Mouse (Mus musculus) bone marrow, adult 2 months (tissue): ENCODE measurements around the gene Fmnl2.

ENCODE experiments used
- CTCF ChIP-seq: fragments of 200-500 bp; IDR thresholded peaks from 2 replicates; pipeline ENCODE4 v1.5.1; 2011; ENCODE audit warnings: low read length, control low read depth; ENCODE audit not compliant: control insufficient read depth, insufficient read depth
- POLR2A ChIP-seq: fragments of 200-500 bp; IDR thresholded peaks from 2 replicates; pipeline ENCODE4 v1.6.1; 2011; ENCODE audit warnings: low read depth, mild to moderate bottlenecking, control low read depth, low read length, borderline replicate concordance; ENCODE audit not compliant: control insufficient read depth

GRCm38 (mm10) chr2:52918094-52918493 is 60.4 kb downstream of the Fmnl2 start:
- no peak for TF ChIP-seq CTCF
- TF ChIP-seq POLR2A: no peak
